19 mouse cellular contexts compared by ENCODE assay signal in genomic region chr12:17469869-17470268, GRCm38 (mm10).
DNase-seq lines count a peak whose midpoint lies in the region; ATAC-seq and TF ChIP-seq lines count a peak whose summit lies in the region.
"Had no signal": no experiment of that assay in that cellular context is flagged by ENCODE, and none has a peak within 500 bp of the region (broad histone marks: within the 10 kb centered on the region; RNA-seq: fewer than 3 reads in every experiment).

No protein-coding gene starts in this region.

- H3K4me2 ChIP-seq in kidney, embryonic 15.5 days, result no peak overlapping the region
- H3K4me2 ChIP-seq in intestine, embryonic 16.5 days (ENCODE audit: low read depth, low read length), result no peak overlapping the region
- no peak overlapping the region for H3K4me2 ChIP-seq in midbrain, embryonic 15.5 days
- H3K4me2 ChIP-seq: heart, embryonic 13.5 days; limb, embryonic 13.5 days; neural tube, embryonic 12.5 days had no signal

- TF ChIP-seq POLR2A in kidney, adult 2 months (IDR thresholded peaks at IDR 0.05; ENCODE audit: low read depth, low read length), result no peak
- TF ChIP-seq POLR2A in small intestine, adult 2 months (IDR thresholded peaks at IDR 0.05; ENCODE audit: low read depth, low read length), result no peak

- no peak for ATAC-seq in kidney, embryonic 15.5 days (replicated peaks; ENCODE audit: low FRiP score)
- ATAC-seq in intestine, embryonic 16.5 days, result peak; percentile 69
- no peak for ATAC-seq in midbrain, embryonic 15.5 days (replicated peaks)
- ATAC-seq: forebrain, embryonic 14.5 days; inflammation-experienced regulatory T-cells, adult 6 months had no signal

- H3K27ac ChIP-seq in kidney, adult 2 months (ENCODE audit: insufficient read depth, low read depth, low read length), result peak overlapping the region; percentile 33; the same call in 1 of the 2 replicates
- no peak overlapping the region for H3K27ac ChIP-seq in kidney, embryonic 15.5 days
- no peak overlapping the region for H3K27ac ChIP-seq in intestine, embryonic 16.5 days (ENCODE audit: low read length)
- peak overlapping the region; percentile 35 for H3K27ac ChIP-seq in small intestine, adult 2 months (ENCODE audit: insufficient read depth, low read depth, low read length)
- H3K27ac ChIP-seq in midbrain, embryonic 15.5 days, result no peak overlapping the region
- H3K27ac ChIP-seq: limb, embryonic 13.5 days; neural tube, embryonic 12.5 days had no signal

- no peak overlapping the region for H3K9ac ChIP-seq in kidney, embryonic 15.5 days
- H3K9ac ChIP-seq in intestine, embryonic 16.5 days (ENCODE audit: low read depth, low read length), result no peak overlapping the region; the same call in 1 of the 2 replicates
- no peak overlapping the region for H3K9ac ChIP-seq in midbrain, embryonic 15.5 days
- H3K9ac ChIP-seq: heart, embryonic 13.5 days; limb, embryonic 13.5 days; neural tube, embryonic 12.5 days had no signal

- TF ChIP-seq CTCF in kidney, adult 2 months (conservative IDR thresholded peaks at IDR 0.05; ENCODE audit: insufficient read depth, insufficient read length, low read depth, low read length), result no peak
- no peak for TF ChIP-seq CTCF in small intestine, adult 2 months (IDR thresholded peaks at IDR 0.05; ENCODE audit: extremely low read depth, insufficient read length, insufficient replicate concordance, low read depth, low read length)

- H3K9me3 ChIP-seq in kidney, embryonic 15.5 days (replicated peaks), result no peaks in the 10 kb centered on the region
- H3K9me3 ChIP-seq in intestine, embryonic 16.5 days (ENCODE audit: control insufficient read depth, low read length), result no peaks in the 10 kb centered on the region
- no peaks in the 10 kb centered on the region for H3K9me3 ChIP-seq in midbrain, embryonic 15.5 days
- H3K9me3 ChIP-seq: heart, embryonic 13.5 days; limb, embryonic 13.5 days; neural tube, embryonic 12.5 days had no signal

- H3K36me3 ChIP-seq in kidney, adult 2 months (ENCODE audit: control insufficient read depth, insufficient read depth, low read length), result no peaks in the 10 kb centered on the region
- H3K36me3 ChIP-seq in kidney, embryonic 15.5 days, result no peaks in the 10 kb centered on the region
- H3K36me3 ChIP-seq in intestine, embryonic 16.5 days (ENCODE audit: control insufficient read depth, insufficient read depth, low read length), result no peaks in the 10 kb centered on the region
- H3K36me3 ChIP-seq in small intestine, adult 2 months (ENCODE audit: control insufficient read depth, insufficient read depth, low read length), result no peaks in the 10 kb centered on the region
- no peaks in the 10 kb centered on the region for H3K36me3 ChIP-seq in midbrain, embryonic 15.5 days (replicated peaks)
- H3K36me3 ChIP-seq: heart, embryonic 13.5 days; limb, embryonic 13.5 days; neural tube, embryonic 12.5 days had no signal

- WGBS in kidney, adult 2 months, result 36% methylated on average over 7 of the region's 7 CpGs
- 59% methylated on average over 7 of the region's 7 CpGs for WGBS in kidney, embryonic 15.5 days
- WGBS in intestine, embryonic 16.5 days, result 53% methylated on average over 7 of the region's 7 CpGs
- WGBS in small intestine, adult 2 months, result 30% methylated on average over 7 of the region's 7 CpGs
- WGBS in midbrain, embryonic 15.5 days, result 88% methylated on average over 7 of the region's 7 CpGs

- no peak overlapping the region for H3K4me3 ChIP-seq in kidney, adult 2 months (ENCODE audit: insufficient read depth, low read depth, low read length)
- no peak overlapping the region for H3K4me3 ChIP-seq in kidney, embryonic 15.5 days (replicated peaks)
- no peak overlapping the region for H3K4me3 ChIP-seq in intestine, embryonic 16.5 days (ENCODE audit: low read length)
- H3K4me3 ChIP-seq in small intestine, adult 2 months (ENCODE audit: low read depth, low read length), result no peak overlapping the region
- H3K4me3 ChIP-seq in midbrain, embryonic 15.5 days, result no peak overlapping the region
- H3K4me3 ChIP-seq: heart, embryonic 13.5 days; limb, embryonic 13.5 days; neural tube, embryonic 12.5 days had no signal

- H3K27me3 ChIP-seq in kidney, adult 2 months (replicated peaks; ENCODE audit: control insufficient read depth, insufficient read depth, low read length), result no peaks in the 10 kb centered on the region
- H3K27me3 ChIP-seq in kidney, embryonic 15.5 days, result no peaks in the 10 kb centered on the region
- no peaks in the 10 kb centered on the region for H3K27me3 ChIP-seq in intestine, embryonic 16.5 days (replicated peaks; ENCODE audit: control insufficient read depth, insufficient read depth, low read length)
- H3K27me3 ChIP-seq in small intestine, adult 2 months (ENCODE audit: control insufficient read depth, insufficient read depth, low read length), result no peaks in the 10 kb centered on the region
- H3K27me3 ChIP-seq in midbrain, embryonic 15.5 days (replicated peaks), result no peaks in the 10 kb centered on the region
- H3K27me3 ChIP-seq: heart, embryonic 13.5 days; limb, embryonic 13.5 days; neural tube, embryonic 12.5 days had no signal

- peak; percentile 62 for DNase-seq in kidney, adult 2 months
- peak; percentile 17 for DNase-seq in kidney, postnatal 14 days
- no peak for DNase-seq in frontal cortex, postnatal 25 days (ENCODE audit: low spot score in 2 of 2)
- DNase-seq: adrenal gland, postnatal 10 days; cerebellum, adult 11-12 months; cerebellum, postnatal 25 days; gastrocnemius, postnatal 36 days; lung, postnatal 10 days; right cerebral cortex, postnatal 14 days; thymus, postnatal 4 days had no signal

- H3K4me1 ChIP-seq in kidney, adult 2 months (ENCODE audit: control insufficient read depth, insufficient read depth, low read length), result peaks cover 14% of the 10 kb centered on the region
- no peaks in the 10 kb centered on the region for H3K4me1 ChIP-seq in kidney, embryonic 15.5 days
- H3K4me1 ChIP-seq in intestine, embryonic 16.5 days (ENCODE audit: control insufficient read depth, insufficient read depth, low read length), result no peaks in the 10 kb centered on the region
- H3K4me1 ChIP-seq in small intestine, adult 2 months (ENCODE audit: control insufficient read depth, insufficient read depth, insufficient read length, low read length), result peaks cover 13% of the 10 kb centered on the region; the same call in 1 of the 2 replicates
- H3K4me1 ChIP-seq in midbrain, embryonic 15.5 days, result no peaks in the 10 kb centered on the region
- H3K4me1 ChIP-seq: limb, embryonic 13.5 days; neural tube, embryonic 12.5 days had no signal

Comparison
In these comparisons a context has a peak if more than half of its experiments do, and no peak if none do; other contexts are left out.
1. H3K27ac ChIP-seq: peak in kidney, adult 2 months (single experiment) and small intestine, adult 2 months (single experiment); none in kidney, embryonic 15.5 days (single experiment), intestine, embryonic 16.5 days (single experiment) and midbrain, embryonic 15.5 days (single experiment).
2. DNase-seq: peak in kidney, adult 2 months (single experiment) and kidney, postnatal 14 days (single experiment); none in frontal cortex, postnatal 25 days (0 of 2).